Mouse (Mus musculus): ENCODE data around the gene Hyal1. TPM values are rescaled to one million over a fixed set of nuclear protein-coding genes. Genes with fewer than 3 reads are reported as not detected.

Hyal1 gene
- total RNA-seq, 2 experiments from 2014 or later: 6.5 to 6.7 TPM

- no peak for DNase-seq
Observed at GRCm38 (mm10) chr9:107596619-107597569, 20.2 kb downstream of the Hyal1 start.

- no peak for DNase-seq
Observed at GRCm38 (mm10) chr9:107598385-107598784, 21.7 kb downstream of the Hyal1 start.

DNA sequence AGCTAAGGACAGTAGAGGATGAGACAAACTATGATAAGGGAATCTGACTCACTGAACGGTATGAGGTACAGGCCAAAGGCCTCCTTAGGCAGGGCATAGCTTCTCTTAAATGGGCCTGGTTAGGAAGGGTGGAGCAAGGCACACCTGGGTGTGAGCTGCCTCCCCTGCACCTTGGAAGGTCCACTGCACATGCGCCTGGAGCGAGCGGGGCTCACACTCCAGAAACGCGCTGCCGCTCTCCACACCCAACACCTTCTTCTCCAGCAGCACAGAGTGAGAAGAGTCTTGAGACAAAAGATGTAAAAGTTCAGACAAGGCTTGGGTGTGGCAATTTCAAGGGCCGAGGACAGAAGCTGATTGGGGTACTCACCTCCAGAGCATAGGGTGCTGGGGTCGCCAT lies 22.7 kb downstream of the Hyal1 start:
- DNase-seq: no peak

GRCm38 (mm10) chr9:107599842-107600241 lies 23.1 kb downstream of the Hyal1 start:
- no peak for DNase-seq

DNA sequence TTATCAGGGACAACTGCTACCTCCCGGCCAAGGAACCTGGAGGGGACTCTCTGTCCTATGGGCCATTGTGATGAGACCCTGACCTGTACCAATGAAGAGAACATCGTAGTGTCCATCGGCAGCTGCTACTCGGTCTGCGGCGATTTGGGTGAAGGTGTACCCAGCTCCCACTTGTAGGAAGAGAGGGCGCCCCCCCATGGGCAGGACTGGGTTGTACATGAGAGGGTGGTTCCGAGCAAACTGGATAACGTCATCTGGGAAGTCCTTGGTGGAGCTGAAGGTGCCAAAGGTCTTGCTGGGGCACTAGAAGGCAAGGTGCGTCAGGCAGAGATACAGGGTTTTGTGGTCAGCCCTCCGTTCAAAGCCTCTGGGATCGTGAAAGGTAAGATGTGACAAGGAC lies 24.0 kb downstream of the Hyal1 start:
- DNase-seq: no peak

DNA sequence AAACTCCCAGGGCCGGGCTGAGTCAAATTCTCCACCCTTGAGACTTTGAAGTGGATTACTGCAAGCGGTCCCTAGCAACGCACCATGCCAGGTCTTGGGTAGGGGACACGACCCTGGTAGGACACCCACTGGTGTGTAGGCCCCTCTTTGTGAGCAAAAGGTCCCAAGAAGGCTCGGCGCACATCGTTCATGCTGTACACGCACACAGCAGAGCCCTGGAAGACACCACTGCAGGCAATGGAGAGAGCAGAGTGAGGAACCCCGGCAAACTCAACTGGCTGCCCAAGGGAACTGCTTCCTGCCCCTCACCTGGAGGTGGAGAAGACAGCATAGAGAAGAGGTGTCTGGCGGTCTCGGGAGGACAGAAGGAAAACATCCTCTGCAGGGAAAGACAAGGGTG lies 24.5 kb downstream of the Hyal1 start:
- DNase-seq: no peak

GRCm38 (mm10) chr9:107602068-107602648 lies 25.4 kb downstream of the Hyal1 start:
- peak; percentile 86 to 90 for DNase-seq

DNA sequence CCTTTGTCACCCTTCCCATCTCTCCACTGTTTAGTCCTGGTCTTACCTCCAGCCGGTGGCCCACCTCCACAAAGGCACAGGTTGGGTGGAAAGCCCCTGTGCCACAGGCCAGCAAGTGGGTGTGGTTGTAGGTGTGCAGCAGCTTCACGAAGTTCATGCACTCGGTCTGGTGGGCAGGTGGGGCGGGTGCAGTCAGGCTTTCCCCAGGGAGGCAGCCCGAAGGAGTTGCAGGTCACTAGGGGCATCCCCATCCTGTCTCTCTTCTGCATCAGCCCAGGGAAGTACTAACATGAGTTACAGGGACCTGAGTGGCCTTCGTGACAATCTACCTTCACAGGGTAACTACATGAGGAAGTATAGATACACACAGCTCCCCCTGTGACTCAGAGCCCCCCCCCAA lies 26.5 kb downstream of the Hyal1 start:
- no peak for DNase-seq

- DNase-seq: no peak
Observed at GRCm38 (mm10) chr9:107605041-107605661, 28.4 kb downstream of the Hyal1 start.

- no peak for DNase-seq
Observed at GRCm38 (mm10) chr9:107606591-107606990, 29.9 kb downstream of the Hyal1 start.

GRCm38 (mm10) chr9:107607036-107607435 lies 30.3 kb downstream of the Hyal1 start:
- no peak for DNase-seq

DNA sequence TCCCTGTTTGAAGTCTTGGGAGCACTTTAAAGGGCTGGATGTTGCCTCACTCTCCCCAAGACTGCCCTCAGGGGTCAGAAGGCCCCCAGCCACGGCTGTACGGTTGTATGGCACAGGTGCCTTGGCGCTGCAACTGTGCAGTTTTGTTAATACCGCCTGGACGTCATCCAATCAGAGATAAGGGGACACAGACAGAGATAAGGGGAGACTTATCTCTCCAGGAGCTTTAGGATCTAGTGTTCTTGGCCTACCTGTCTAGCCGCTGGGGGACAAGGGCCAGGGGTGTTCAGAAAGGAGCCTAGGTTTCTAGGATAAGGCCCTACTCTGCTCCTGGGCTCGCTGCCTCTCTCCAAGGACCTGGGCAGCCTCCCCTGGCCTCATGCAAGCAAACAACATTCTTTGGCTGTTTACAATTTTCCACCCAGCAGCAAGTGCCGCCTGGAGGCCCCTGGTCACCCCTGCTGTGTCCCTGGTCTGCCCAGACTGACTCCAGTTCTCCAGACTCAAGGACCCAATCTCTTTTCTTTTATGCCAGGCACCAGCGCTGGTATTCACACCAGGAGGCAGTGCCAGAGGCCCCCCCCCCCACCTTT lies 31.0 kb downstream of the Hyal1 start:
- no peak for DNase-seq

DNA sequence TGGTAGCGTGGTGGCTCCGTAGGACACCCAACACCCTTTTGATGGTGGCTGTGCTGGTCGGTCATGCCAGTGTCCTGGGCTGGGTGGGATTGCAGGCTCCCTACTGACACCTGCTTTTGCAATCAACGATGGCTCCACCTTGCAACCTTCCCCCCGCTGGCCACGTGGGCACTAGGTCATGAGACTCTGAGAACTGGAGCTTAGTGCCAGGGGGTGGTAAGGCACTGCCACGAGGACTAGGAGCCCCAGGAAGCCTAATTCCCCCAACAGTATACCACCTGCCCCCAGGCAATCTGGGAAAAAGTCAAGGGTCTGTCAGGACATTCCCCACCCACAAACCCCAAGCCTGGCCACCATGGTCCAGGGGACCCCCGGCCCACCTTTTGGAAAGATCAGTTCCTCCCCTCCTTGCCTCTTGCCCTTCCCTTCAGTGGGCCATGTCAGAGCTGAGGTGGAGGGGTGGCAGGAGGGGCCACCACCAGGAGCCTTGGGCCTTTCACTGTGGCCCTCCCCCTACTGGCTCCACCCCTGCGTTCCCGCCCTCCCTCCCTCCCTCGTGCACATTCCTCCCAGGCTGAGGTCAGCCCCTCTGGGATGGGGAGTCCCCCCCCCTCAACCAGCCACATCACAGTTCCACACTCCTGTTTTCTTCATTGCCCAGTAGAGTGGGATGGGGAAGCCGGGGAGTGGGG lies 32.2 kb downstream of the Hyal1 start, which contains the start of gene Sema3b:
Sema3b (minus strand) TSS at position 489 of the 692 bp plus-strand sequence.
- DNase-seq: no peak

DNA sequence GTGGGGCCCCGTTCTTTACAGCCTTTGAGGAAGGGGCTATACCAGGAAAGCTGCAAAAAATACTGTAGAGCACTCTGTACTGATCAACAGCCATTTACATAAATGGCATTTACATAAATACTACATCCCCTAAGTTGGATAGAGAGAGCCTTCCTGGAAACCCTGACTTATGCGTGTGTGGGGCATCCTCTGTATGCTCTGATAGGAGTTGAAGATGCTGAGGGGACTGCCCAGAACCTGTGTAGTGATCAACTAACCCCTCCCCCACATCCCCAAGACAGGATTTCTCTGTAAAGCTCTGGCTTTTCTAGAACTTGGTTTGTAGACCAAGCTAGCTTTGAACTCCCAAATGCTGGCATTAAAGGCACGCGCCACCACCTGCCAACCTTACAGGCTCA lies 32.7 kb downstream of the Hyal1 start:
- no peak for DNase-seq

GRCm38 (mm10) chr9:107611456-107612190 lies 34.9 kb downstream of the Hyal1 start:
- no peak for DNase-seq

DNA sequence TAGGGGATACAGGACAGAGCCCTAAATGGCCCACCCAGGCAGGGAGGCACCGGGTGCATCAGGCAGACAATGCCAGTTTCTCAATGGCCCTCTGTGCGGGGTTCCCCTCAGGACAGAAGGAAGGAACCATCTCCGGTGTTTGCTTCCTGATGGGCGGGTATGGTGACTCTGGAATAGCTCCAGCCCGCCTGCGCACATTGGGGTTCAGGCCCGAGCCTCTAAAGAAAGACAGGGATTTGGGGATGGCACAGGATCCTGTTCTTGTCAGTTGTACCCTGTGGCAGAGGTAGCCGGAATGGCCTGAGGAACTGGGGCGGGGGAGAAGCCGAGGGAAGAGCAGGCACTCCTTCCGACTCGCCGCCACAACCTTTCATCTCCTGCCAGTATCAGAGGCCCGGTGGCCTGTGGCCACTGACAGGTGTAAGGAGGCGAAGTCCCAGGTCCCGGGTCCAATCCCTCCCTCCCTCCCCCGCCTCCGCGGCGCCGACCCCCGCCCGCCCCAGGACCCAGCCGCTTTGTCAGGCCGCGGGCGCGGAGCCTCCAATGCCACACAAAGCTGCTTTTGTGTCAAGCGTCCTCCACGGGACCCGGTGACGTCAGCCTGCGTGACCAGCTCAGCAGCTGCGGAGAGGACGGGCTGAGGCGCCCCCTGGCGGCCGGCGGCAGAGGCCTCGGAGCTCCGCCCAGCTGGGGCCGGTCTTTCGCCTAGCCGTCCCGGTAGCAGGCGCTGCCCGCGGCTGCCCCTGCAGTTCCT lies 35.6 kb downstream of the Hyal1 start:
- peak; percentile 98 to 99 for DNase-seq

- DNase-seq: no peak
Observed at GRCm38 (mm10) chr9:107612945-107613569, 36.3 kb downstream of the Hyal1 start.

GRCm38 (mm10) chr9:107615035-107615434 lies 38.3 kb downstream of the Hyal1 start:
- no peak for DNase-seq

GRCm38 (mm10) chr9:107617461-107617860 lies 40.7 kb downstream of the Hyal1 start:
- no peak for DNase-seq

DNA sequence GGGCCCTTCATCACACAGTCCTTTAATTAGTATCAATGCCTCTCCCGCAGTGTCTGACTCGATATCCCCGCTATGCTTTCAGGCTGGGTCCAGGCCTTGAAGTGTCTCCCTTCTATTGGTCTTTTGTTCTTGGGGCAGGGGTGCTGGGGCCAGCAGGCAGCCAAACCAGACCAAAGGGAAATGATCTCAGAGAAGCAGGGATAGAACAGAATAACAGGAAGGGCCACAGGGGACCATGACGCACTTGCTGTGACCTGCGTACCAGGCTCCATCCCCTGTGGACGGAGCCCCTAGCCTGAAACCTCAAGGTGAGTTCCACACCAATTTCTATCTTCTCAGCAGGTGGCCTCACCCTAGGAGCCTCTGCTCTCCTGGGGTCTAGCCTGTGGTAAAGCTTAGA lies 41.4 kb downstream of the Hyal1 start:
- no peak for DNase-seq
